Comparison of ENCODE assay signal across 19 mouse cellular contexts in genomic region chr11:5843131-5843530, GRCm38 (mm10).
"Had no signal": no experiment of that assay in that cellular context is flagged by ENCODE, and none has a peak within 500 bp of the region (broad histone marks: within the 10 kb centered on the region; RNA-seq: fewer than 3 reads in every experiment).

No protein-coding gene starts in this region.

- H3K4me1 ChIP-seq: lung, embryonic 15.5 days; midbrain, embryonic 10.5 days; midbrain, embryonic 12.5 days; neural tube, embryonic 13.5 days; neural tube, embryonic 15.5 days had no signal

- H3K9me3 ChIP-seq: lung, embryonic 15.5 days; midbrain, embryonic 12.5 days; neural tube, embryonic 13.5 days; neural tube, embryonic 15.5 days had no signal

- H3K4me2 ChIP-seq: lung, embryonic 15.5 days; midbrain, embryonic 12.5 days; neural tube, embryonic 13.5 days; neural tube, embryonic 15.5 days had no signal

- H3K36me3 ChIP-seq: lung, embryonic 15.5 days; midbrain, embryonic 10.5 days; midbrain, embryonic 12.5 days; neural tube, embryonic 13.5 days; neural tube, embryonic 15.5 days had no signal

- DNase-seq: liver, postnatal 0 days; lung, adult 2 months; midbrain, embryonic 14.5 days; retina, postnatal 1 day; right cerebral cortex, adult 18-20 months; right cerebral cortex, postnatal 25 days; right cerebral cortex, postnatal 4 days; spleen, adult 18-20 months; thymus, adult 2 months; thymus, postnatal 25 days; thymus, postnatal 4 days had no signal

- H3K9ac ChIP-seq: liver, postnatal 0 days; lung, embryonic 15.5 days; midbrain, embryonic 12.5 days; neural tube, embryonic 13.5 days; neural tube, embryonic 15.5 days had no signal

- H3K27ac ChIP-seq: lung, embryonic 15.5 days; midbrain, embryonic 10.5 days; midbrain, embryonic 12.5 days; neural tube, embryonic 13.5 days; neural tube, embryonic 15.5 days had no signal

- H3K4me3 ChIP-seq: lung, embryonic 15.5 days; midbrain, embryonic 10.5 days; midbrain, embryonic 12.5 days; myocyte; neural tube, embryonic 13.5 days; neural tube, embryonic 15.5 days had no signal

- ATAC-seq: liver, postnatal 0 days; lung, postnatal 0 days; midbrain, embryonic 16.5 days had no signal

- H3K27me3 ChIP-seq: lung, embryonic 15.5 days; midbrain, embryonic 12.5 days; neural tube, embryonic 13.5 days; neural tube, embryonic 15.5 days had no signal
